Mouse (Mus musculus) bone marrow, adult 2 months (tissue): Measurements from ENCODE around the gene Zfp281.

Experiments used
- CTCF ChIP-seq: fragments of 200-500 bp; IDR thresholded peaks from 2 replicates; pipeline ENCODE4 v1.5.1; 2011; ENCODE audit warnings: low read length, control low read depth; ENCODE audit not compliant: control insufficient read depth, insufficient read depth
- POLR2A ChIP-seq: fragments of 200-500 bp; IDR thresholded peaks from 2 replicates; pipeline ENCODE4 v1.6.1; 2011; ENCODE audit warnings: low read depth, mild to moderate bottlenecking, control low read depth, low read length, borderline replicate concordance; ENCODE audit not compliant: control insufficient read depth

DNA sequence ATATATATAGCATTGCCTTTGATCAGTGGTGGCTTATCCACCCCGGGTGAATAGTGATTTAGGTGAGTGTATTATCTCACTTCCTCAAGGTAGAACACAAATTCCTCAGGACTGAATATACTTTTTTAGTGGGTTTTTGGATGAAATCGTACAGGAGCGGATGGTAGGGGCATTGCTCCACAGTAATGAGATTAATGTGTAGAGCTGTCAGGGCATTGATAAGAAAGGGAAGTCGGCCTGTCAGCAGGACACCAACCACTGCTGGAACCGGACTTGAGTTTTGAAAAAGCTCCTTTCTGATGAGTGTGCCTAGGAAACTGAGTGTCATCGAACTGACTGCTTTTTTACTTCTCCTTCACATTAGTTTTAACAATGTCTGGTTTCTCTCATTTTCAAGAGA, 10.9 kb downstream of the Zfp281 start:
- TF ChIP-seq CTCF, result no peak
- no peak for TF ChIP-seq POLR2A
